Mouse (Mus musculus): ENCODE measurements around the gene Rpl23.

The Rpl23 gene

DNA sequence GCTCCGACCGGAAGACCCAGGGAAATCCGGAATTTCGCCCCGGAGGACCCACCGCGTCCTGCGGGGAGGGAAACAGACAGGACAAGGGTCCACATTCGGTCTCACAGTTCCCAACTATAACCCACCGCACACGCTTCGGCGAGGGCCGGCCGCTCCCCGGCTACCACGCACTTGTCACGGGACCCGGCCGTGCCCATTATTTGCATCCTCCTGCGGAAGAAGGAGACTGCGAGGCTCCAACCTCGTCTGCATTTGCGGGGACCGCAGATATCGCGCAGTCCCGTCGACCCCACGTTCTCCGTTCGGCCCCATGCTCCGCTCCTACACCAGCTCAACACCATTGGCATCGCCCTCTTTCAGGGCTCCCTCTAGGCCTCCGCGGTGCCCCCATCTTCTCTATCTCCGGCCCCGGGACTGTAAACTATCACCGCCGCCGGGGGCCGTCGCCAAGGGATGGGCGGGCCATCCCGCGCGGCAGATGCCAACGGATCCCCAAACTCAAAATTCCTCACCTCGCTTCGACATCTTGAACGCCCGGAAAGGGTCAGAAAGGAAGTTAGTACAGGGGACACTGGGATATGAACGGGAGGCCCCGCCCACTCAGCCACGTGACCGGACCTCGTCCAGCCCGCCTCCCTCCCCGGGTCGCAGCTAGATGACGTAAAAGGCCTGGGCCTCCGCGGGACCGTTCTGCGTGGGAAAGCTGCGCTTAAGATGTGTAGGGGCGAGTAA, at the start of gene Rpl23:
Rpl23 (minus strand) TSS at position 606 of the 732 bp plus-strand sequence.
- peak; percentile 97 for DNase-seq (ENCODE audit: low spot score)

DNA sequence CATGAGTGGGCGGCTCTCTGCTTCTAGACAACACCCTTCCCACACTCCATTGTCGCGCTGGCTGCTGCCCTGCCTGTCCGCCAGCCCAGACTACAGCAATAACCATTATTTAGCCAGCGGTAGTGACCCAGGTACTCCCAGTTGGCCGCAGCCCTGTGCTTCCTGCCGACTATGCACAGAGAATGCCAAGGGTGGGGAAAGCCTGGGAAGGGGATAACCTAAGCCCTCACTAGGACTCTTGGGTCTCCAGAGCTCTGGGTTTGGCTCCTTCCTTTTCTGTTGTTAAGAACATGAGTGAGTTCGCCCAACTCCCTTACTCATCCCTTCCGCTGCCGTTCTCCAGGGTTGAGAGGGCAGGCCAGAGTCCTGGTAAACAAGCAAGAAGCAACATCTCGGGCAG, 49.8 kb upstream of the Rpl23 start:
- DNase-seq (ENCODE audit: low spot score) = no peak

DNA sequence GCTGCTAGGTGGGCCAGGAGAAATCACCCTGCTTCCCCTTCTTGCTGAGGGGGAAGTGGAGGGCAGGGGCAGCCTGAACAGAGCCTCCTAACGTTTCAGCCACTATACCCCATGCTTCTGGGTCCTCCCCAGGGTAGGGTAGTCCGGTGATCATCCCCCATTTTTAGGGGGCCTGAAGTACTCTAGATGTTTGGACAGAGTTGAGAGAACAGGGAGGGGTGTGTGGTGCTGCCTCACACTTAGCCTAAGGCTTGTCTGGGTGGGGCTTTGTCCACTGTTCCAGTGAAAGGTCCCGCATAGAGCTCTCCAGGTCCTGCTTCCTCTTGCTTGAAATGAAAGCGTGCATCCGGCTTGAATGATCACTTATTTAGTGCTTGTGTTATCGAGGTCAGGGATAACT, 48.3 kb upstream of the Rpl23 start:
- no peak for DNase-seq (ENCODE audit: low spot score)

DNA sequence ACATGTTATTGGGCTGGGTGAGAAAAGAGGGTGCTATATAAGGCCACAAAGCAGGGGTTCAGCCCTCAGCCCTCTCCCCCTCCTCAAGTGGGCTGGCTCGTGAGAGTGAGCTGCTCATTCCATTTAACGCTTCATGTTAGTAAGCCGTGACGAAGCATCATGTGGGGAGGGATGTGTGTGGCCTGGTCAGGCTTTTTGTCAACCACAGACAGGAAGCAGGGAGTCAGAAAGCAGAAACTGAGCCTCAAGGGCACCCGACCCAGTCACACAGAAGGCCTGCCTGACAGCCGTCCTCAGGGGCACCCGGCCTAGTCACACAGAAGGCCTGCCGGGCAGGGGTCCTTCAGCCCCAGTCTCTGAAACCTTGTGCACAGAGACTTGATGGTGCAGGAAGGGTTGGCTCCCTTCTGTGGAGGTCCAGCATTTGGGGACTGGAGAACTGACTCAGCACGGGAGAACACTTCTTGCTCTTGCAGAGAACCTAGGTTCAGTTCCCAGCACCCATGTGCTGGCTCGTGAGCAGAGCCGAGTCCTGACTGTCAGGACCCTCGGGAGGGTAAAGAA, 47.8 kb upstream of the Rpl23 start:
- no peak for DNase-seq (ENCODE audit: low spot score)

DNA sequence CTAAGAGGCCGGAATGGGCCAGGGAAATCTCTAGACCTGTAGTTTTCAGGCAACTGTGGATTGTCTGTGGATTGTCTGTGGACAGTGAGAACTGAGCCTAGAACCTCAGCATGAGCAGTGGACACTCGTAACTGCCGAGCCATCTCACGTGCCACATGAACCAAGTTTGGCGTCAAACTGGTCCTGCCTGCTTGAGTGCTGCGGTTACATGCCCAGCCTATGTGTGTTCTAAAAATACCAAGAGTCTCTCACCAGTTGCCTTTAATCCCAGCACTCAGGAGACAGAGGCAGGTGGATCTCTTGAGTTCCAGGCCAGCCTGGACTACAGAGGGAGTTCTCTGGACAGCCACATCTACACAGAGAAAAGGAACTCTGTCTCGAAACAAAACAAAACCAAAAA, 47.1 kb upstream of the Rpl23 start:
- DNase-seq (ENCODE audit: low spot score) = no peak

DNA sequence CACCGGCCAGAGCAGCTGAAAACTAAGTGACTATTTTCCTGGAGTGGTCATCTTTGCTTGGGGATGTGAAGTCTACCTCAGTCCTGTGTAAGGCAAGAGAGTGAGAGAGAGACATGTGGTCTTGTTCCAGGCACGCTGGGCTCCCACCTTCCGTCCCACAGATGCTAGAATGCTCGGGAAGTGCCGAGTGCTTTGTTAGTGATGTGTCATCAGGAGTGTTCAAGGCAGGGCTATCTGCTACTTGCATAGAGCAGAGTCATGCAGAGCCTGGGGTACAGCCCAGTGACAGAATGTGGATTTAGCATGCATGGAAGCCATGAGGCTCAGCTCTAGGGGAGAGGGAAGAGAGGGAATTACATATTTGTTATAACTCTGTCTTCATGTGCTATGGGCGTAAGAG, 45.4 kb upstream of the Rpl23 start:
- DNase-seq (ENCODE audit: low spot score) = no peak

DNA sequence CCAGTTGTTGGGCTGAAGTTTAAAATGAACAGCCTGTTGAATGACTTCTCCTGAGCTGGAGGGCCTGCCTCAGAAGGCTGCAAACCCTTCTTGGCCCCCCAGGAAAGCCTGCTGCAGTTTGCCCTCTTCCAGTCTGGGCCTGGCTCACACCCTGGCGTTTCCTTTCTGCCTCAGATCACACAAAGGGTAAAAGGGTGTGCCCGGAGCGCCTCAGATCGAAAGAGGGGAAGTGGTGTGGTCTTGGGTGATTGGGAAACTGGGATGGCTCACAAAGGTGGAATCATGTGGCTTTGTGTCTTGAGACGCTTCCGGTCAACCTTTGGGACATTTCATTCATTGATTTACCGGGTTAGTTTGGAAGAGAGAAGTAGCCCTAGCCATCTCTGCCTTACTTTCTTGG, 44.2 kb upstream of the Rpl23 start:
- no peak for DNase-seq (ENCODE audit: low spot score)

DNA sequence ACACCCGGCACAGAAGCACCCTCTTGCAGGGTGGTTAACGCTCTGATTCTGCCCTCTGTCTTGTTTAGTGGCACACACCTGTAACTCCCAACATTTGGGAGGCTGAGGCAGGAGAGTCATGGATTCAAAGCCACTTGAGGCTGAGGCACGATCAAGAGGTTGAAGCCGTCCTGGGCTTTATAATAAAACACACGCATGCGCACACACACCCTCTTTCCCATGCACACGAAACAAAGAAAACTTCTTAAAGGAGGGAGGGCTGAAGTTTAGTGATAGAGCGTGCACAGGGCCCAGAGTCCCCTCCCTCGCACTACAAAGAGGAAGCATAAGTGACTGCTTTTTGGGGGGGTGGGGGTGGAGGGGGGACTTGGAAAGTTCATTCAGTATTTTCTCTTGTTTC, 43.7 kb upstream of the Rpl23 start:
- no peak for DNase-seq (ENCODE audit: low spot score)

DNA sequence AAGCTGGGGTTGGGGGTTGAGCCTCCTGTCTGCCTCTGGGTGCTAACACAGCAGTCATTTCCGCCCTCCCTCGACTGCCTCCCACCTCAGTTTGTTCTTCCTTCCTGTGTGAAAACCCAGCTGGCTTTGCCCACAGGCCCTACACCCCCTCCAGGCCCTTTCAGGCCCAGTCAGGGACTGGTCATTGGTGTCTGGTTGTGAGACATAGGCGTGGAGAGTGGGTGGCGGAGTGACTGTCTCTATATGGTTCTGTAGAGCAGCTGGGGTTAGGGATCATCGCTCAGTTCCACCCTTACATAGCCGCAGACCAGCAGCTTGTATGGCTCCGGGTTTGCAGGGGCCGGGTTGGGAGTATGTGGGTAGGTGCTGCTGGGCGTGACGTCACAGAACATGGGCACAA, 43.1 kb upstream of the Rpl23 start:
- DNase-seq (ENCODE audit: low spot score) = no peak

DNA sequence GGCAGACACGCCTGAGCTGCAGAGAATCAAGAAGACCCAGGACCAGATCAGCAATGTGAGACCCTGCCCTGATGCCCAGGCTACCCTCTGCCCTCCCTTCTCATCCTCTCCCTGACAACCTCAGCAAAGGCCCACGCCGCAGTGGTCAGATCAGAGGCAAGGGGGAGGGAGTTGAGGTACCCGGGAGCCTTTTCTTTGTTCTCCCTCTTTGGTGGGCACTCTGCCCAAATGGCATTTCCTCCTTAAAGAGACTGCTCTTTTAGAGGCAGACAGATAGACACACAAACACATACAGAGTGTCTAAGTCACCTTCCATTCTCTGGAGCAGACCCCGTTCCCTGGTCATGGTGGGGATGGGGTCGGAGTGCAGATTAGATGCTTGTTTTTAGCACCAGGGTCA, 42.7 kb upstream of the Rpl23 start:
- DNase-seq (ENCODE audit: low spot score) = no peak

DNA sequence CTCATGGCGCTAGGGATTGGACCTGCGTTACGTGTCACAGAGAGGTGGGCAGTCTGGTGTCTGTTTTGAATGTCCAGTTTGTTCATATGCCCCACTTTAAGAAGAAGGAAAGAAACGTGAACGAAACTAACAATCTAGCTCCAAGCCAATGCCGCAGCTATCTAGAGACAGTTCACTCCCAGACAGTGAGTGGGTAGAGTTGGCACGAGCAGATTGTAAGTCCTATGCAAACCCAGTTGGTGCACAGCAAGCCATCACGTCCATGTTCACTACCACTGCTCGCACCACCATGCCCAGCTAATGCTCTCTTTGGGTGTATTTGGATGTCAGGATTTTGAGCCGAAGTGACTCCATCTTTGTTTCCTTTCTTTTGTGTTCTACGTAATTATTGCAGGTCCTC, 41.9 kb upstream of the Rpl23 start:
- DNase-seq (ENCODE audit: low spot score) = no peak

DNA sequence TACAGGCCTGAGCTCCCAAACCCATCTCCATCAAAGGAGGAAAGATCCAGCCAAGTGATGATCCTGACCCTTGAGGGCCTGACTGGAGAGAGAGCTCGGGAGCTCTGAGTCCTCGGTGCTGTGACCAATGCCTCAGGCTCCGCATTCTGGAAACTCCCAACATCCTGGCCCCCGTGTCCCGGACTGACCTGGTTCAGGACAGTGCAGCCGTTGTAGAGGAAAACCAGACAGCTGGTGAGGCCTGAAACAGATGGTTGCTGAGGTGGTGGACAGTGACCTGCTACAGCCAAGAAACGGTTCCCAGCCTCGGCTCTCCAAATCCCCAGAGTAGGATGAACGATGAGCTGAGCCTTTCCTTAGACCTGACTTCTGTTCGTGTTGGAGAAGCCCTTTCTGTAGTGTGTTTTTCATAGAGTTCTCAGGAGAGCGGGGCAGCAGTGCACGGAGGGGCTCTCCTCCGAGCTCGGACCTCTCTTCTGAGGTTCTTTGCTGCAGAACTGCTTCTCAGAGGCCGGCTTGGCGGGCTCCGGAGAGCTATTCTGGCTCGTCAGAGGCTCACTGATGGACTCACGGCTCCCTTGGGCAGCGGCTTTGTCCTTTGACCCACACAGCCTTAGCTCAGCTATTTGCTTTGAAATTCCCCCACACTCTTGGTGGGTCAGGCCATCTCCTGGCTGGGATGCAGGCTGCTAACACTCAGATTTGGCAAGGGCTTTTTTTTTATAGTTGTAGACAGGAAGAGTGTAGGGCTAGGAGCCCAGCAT, 40.8 kb upstream of the Rpl23 start:
- DNase-seq (ENCODE audit: low spot score) = no peak

DNA sequence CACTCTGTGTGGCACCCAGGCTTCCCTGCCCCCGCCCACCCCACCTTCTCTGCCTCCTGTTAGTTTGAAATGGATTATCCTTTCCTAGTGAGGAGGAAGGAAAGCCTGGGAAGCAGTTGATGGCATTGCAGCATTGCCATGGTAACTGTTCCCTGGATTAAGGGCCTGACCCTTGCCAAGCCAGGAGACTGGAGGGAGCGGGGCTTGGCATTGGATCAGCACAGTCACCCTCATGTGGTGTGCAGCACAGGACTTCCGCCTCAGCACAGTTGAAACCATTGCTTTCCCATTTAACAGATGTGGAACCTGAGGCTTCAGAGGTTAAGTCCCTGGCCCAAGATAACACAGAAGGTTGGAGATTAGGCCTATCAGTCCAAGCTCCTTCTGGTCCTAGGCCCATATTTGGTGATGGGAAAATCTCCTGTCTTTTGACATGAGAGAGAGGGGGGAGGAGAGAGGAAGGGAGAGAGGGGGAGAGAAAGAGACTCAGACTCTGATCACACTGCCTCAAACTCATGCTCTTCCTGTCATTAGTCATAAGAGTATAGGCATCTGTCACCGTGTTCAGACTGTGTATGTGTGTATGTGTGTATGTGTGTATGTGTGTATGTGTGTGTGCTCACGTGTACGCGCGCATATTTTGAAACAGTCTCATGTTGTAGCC, 39.3 kb upstream of the Rpl23 start:
- DNase-seq (ENCODE audit: low spot score) = no peak

DNA sequence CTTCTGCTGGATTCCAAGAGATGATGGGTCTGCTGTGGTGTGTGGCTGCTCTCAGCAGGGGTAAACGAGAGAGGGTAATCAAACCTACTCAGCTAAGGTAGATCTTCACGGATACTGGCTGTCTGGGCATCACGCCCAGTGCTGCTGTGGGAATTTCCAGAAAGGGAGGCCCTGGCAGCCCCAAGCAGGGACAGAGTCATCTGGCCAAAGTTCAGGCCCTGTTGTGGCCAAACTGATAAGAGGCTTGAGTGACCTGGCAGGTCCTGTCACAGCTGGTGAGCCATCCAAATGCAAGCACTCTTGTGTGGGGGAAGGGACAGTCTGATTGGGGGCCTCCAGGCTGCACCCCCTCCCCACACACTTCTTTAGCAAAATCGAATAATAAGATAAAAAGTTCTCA, 38.6 kb upstream of the Rpl23 start:
- DNase-seq (ENCODE audit: low spot score) = no peak

DNA sequence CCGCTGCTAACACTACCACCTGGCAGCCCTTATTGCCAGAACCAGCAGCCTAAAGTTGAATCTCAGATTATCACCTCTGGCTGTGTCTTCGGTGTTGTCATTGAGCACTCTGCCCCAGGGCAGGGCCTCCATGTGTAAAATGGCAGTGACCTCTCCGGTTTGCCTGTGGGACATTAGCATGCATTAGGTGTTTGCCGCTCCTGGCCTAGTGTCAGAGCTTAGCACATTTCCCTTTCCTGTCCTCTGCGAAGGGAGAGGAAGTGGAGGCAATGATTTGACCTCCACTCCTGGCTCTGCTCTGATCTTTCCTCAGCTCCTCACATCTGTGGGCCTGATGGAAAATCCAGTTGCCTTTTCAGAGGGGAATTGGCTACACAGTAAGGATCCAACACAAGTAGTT, 37.7 kb upstream of the Rpl23 start:
- no peak for DNase-seq (ENCODE audit: low spot score)

DNA sequence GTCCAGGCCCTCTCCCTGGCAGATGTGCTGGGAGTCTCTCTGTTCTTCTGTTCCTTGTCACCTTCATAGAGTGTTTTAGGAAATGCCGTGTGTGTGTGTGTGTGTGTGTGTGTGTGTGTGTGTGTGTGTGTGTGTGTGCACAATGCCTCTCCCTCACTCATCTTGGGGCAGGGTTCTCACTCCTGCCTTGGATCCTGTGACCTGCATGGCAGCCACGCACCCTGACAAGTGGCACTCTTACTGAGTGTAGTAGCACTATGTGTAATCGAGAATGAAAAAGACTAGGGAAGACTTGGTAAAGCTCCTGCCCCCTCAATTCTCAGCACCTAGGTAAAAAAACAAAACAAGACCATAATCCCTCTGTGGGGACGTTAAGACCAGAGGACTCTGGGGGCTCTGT, 36.9 kb upstream of the Rpl23 start:
- DNase-seq (ENCODE audit: low spot score) = no peak

DNA sequence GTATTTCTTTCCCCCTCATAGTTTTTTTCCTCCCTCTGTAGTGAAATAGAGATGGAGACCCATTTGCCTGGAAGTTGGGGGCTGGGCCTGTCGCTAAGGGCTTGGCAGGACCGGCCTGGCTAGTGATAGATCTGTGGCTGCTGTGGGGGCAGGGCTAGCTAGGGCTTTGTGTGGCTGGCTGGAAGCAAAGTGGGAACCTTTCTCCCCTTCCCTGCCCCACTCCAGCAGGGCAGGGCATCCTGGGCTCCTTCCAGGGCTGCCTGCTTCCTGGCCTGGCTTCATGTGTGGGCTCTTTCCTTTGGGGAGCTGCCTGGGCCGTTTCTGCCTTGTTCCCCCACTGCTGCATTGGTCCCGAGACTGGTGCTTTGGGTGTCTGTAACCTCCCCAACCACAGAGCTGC, 36.3 kb upstream of the Rpl23 start:
- DNase-seq (ENCODE audit: low spot score) = no peak

DNA sequence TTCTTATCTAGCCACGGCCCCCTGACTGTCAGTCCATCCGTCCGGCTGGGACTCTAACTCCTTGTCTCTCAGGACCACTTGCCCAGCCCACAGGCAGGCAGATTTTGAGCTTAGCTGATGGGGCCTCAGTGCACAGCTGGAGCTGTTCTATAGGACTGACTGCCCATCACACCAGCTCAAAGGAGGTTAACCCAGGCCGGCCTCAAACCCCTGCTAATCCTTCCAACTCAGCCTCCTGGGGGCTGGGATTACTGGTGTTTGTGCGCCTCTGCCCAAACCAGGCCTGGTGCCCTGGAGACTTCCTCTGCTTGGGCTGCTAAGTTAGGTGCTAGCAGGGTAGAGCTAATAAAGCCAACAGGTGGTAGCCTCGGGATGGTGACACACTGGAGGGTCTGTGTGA, 35.8 kb upstream of the Rpl23 start:
- no peak for DNase-seq (ENCODE audit: low spot score)

DNA sequence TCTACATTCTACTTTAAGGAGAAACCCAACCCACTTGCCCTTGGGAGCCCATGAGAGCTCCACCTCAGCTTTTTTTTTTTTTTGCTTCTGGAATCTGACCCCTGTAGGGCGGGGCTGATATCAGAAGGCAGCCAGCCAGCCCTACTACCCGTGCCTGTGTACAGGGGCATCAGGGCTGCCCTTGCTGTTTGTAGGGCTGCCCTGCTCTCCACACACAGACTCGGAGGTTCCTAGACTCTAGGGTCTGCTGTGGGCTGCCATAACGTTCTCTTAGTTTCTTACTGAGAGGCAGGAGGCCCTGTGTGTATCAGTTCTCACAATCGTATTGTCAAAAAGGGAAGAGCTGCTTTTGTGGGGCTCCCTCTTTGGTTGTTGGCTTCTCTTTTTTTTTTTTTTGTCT, 35.1 kb upstream of the Rpl23 start:
- no peak for DNase-seq (ENCODE audit: low spot score)

DNA sequence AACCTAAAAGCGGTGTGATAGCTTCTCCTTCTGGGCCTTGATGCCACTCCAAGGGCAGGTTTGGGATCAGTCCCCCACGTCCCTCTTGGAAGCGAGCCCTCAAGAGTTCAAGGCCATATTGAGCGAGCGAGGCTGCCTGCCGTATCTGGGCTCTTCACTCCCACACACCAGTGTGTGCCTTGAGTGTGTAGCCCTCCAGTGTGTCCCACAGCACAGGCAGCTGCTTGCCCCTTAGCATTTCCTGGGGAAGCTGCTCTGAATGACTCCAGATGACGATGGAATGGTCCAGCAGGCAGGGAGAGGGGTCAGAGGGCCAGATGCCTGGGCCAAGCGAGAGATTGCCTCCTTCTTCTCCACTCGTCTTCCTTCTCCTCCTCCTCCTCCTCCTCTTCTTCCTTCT, 34.7 kb upstream of the Rpl23 start:
- DNase-seq (ENCODE audit: low spot score) = no peak

DNA sequence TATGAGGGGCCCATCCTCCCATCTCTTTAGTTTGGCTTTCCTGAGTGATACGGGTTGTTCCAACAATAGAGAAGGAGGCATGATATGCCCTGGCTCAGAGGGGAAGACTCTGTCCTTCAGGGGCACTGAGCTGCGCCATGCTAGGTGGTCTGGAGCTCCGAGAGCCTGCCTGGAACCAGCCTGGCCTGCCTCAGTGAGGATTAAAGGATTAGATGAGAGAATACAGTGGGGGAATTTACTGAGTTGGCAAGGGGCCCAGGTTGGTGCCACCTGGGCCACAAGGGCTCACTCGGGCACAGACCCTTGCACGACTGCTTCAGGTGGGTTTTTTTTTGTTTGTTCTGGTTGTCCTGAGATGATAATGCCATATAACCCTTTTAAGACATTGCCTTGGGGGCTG, 33.9 kb upstream of the Rpl23 start:
- DNase-seq (ENCODE audit: low spot score) = no peak

DNA sequence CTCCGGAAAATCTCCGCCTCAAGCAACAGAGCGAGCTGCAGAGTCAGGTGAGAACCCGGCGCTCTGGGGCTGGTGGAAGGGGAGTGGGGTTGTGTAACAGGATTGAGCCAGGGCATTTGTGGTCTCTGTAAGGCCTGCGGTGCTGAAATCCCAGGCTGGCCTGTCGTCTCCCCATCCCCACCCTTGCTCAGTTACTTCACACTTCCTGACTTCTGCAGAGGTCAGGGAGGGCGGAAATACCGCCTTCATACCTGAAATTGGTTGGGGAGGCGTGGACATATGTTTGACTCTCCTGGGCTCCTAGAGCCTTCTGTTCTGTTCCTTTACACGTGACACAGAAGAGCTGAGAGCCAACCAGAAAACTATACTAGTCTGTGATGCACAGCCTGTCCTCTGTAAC, 33.5 kb upstream of the Rpl23 start:
- DNase-seq (ENCODE audit: low spot score) = no peak
